Mouse (Mus musculus): Measurements from ENCODE around the gene Nog. TPM values are rescaled to one million over a fixed set of nuclear protein-coding genes. Genes with fewer than 3 reads are reported as not detected.

Nog gene
- total and polyA plus RNA-seq, 3 experiments, result not detected

GRCm38 (mm10) chr11:89299784-89300775, 2.1 kb downstream of the Nog start:
- no peaks in the 10 kb centered on the region for H3K27me3 ChIP-seq (replicated peaks)
- H3K27ac ChIP-seq (ENCODE audit: insufficient read depth, low read depth), result no peak overlapping the region
- in situ Hi-C loops (cut with MboI; ENCODE audit: low pct_ligation_motif_present, low pct_unique_long_range_greater_than_20kb, low sequenced_read_pairs), result loop anchor here (5.0 to 10.0 kb wide), 3 partner anchors 138 to 305 kb away; partner anchors contain the start of gene Trim25
- no peak for DNase-seq (ENCODE audit: extremely low read depth)
- no peak overlapping the region for H3K4me3 ChIP-seq (replicated peaks in 1 of 3; ENCODE audit: low read depth in 2 of 3, low read length in 2 of 3, poor library complexity in 1 of 3)
- no peak for TF ChIP-seq POLR2AphosphoS2 (IDR thresholded peaks at IDR 0.05; ENCODE audit: low read depth, low read length)
- no peak for TF ChIP-seq CTCF (conservative IDR thresholded peaks at IDR 0.05 in 1 of 2, IDR thresholded peaks at IDR 0.05 in 1 of 2; ENCODE audit: low read depth in 2 of 2, low read length in 2 of 2)
- TF ChIP-seq ZMIZ1 (IDR thresholded peaks at IDR 0.05; ENCODE audit: low read depth, low read length), result no peak
- no peak for TF ChIP-seq RCOR1 (conservative IDR thresholded peaks at IDR 0.05; ENCODE audit: low read depth, low read length)
- no peak for TF ChIP-seq E2F4 (IDR thresholded peaks at IDR 0.05; ENCODE audit: insufficient replicate concordance, low read depth, low read length)
- TF ChIP-seq EP300 (IDR thresholded peaks at IDR 0.05; ENCODE audit: low read length), result no peak
- no peak for TF ChIP-seq TCF12 (IDR thresholded peaks at IDR 0.05; ENCODE audit: low read depth, low read length)
- TF ChIP-seq USF2 (conservative IDR thresholded peaks at IDR 0.05; ENCODE audit: low read depth, low read length), result no peak
- no peak for TF ChIP-seq ZNF384 (IDR thresholded peaks at IDR 0.05; ENCODE audit: low read depth, low read length)
- no peak for TF ChIP-seq TBP (conservative IDR thresholded peaks at IDR 0.05; ENCODE audit: low read depth, low read length)
- no peak for TF ChIP-seq JUND (conservative IDR thresholded peaks at IDR 0.05; ENCODE audit: low read depth, low read length)
- TF ChIP-seq NELFE (IDR thresholded peaks at IDR 0.05; ENCODE audit: low read depth, low read length), result no peak
- TF ChIP-seq IRF4 (IDR thresholded peaks at IDR 0.05; ENCODE audit: low read depth, low read length), result no peak
- TF ChIP-seq CHD1 (IDR thresholded peaks at IDR 0.05; ENCODE audit: low read depth, low read length), result no peak
- H3K4me1 ChIP-seq (ENCODE audit: control insufficient read depth in 1 of 2, insufficient read depth in 2 of 2), result no peaks in the 10 kb centered on the region
- H3K9me3 ChIP-seq (replicated peaks; ENCODE audit: low read length), result peaks cover 14% of the 10 kb centered on the region
- no peak overlapping the region for H3K4me2 ChIP-seq (ENCODE audit: insufficient read depth, low read depth, poor library complexity, severe bottlenecking)
- H3K9ac ChIP-seq (ENCODE audit: insufficient read depth, low read depth), result no peak overlapping the region
- no peaks in the 10 kb centered on the region for H3K79me2 ChIP-seq (replicated peaks; ENCODE audit: control insufficient read depth, extremely low read depth, insufficient read depth, poor library complexity, severe bottlenecking)
- H3K36me3 ChIP-seq (replicated peaks in 1 of 2; ENCODE audit: control insufficient read depth in 1 of 2, insufficient read depth in 1 of 2, low read length in 1 of 2), result no peaks in the 10 kb centered on the region
- dilution Hi-C loops (cut with MboI; ENCODE audit: extremely low pct_ligation_motif_present, extremely low pct_unique_long_range_greater_than_20kb, low sequenced_read_pairs), result no loop called here

DNA sequence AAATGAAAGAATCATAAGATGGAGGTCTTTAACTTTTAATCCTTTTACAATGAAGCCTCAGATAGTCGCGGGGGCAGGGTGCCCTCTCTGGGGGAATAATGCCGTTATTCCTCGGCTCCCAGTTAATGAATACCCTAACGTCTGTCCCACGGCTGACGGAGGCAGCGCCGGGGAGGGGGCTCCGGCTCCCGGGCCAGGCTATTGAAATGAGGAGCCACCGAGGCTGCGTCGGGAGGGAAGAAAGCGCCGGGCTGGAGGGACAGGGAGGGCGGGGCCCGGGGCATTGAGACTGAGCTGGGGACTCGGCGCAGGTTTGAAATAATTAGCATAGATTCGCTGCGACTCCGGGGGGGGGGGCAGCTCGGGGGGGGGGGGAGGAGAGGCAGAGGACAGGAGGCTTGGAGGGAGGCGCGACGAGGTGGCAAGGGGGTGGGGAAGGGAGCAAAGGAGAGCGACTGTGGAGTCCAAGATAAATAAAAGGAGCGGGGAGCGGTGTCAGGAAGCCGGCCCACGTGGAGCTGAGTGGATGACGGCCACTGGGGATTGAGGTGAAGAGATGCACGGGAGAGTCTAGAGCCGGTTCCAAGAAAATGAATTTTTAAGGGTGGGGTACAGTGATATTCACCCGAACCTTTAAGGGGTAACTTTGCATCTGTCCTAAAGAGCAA, 2.9 kb downstream of the Nog start:
- no peak for DNase-seq (ENCODE audit: extremely low read depth)
- H3K36me3 ChIP-seq (replicated peaks in 1 of 2; ENCODE audit: control insufficient read depth in 1 of 2, insufficient read depth in 1 of 2, low read length in 1 of 2), result no peaks in the 10 kb centered on the region
- H3K27me3 ChIP-seq (replicated peaks), result no peaks in the 10 kb centered on the region
- no peak overlapping the region for H3K4me3 ChIP-seq (replicated peaks in 1 of 3; ENCODE audit: low read depth in 2 of 3, low read length in 2 of 3, poor library complexity in 1 of 3)
- no peak overlapping the region for H3K27ac ChIP-seq (ENCODE audit: insufficient read depth, low read depth)
- dilution Hi-C loops (cut with MboI; ENCODE audit: extremely low pct_ligation_motif_present, extremely low pct_unique_long_range_greater_than_20kb, low sequenced_read_pairs) (no loop called here), in situ Hi-C loops (cut with MboI; ENCODE audit: low pct_ligation_motif_present, low pct_unique_long_range_greater_than_20kb, low sequenced_read_pairs) (no loop called here)
- no peaks in the 10 kb centered on the region for H3K4me1 ChIP-seq (ENCODE audit: control insufficient read depth in 1 of 2, insufficient read depth in 2 of 2)
- H3K9ac ChIP-seq (ENCODE audit: insufficient read depth, low read depth), result no peak overlapping the region
- TF ChIP-seq HCFC1 (IDR thresholded peaks at IDR 0.05; ENCODE audit: low read depth, low read length) (no peak), ZC3H11A (IDR thresholded peaks at IDR 0.05; ENCODE audit: low read depth, low read length) (no peak), IRF4 (IDR thresholded peaks at IDR 0.05; ENCODE audit: low read depth, low read length) (no peak), MAFK (IDR thresholded peaks at IDR 0.05; ENCODE audit: insufficient replicate concordance, low read length) (no peak), TBP (conservative IDR thresholded peaks at IDR 0.05; ENCODE audit: low read depth, low read length) (no peak), SMC3 (IDR thresholded peaks at IDR 0.05; ENCODE audit: low read depth, low read length) (no peak), ELF1 (IDR thresholded peaks at IDR 0.05; ENCODE audit: low read depth, low read length) (no peak), CTCF (conservative IDR thresholded peaks at IDR 0.05 in 1 of 2, IDR thresholded peaks at IDR 0.05 in 1 of 2; ENCODE audit: low read depth in 2 of 2, low read length in 2 of 2) (no peak), USF2 (conservative IDR thresholded peaks at IDR 0.05; ENCODE audit: low read depth, low read length) (no peak), SIN3A (IDR thresholded peaks at IDR 0.05; ENCODE audit: low read length) (no peak), PAX5 (IDR thresholded peaks at IDR 0.05; ENCODE audit: low read length) (no peak), MXI1 (IDR thresholded peaks at IDR 0.05; ENCODE audit: low read depth, low read length) (no peak), RCOR1 (conservative IDR thresholded peaks at IDR 0.05; ENCODE audit: low read depth, low read length) (no peak), POLR2A (IDR thresholded peaks at IDR 0.05; ENCODE audit: low read depth, low read length) (no peak), MEF2A (IDR thresholded peaks at IDR 0.05; ENCODE audit: borderline replicate concordance, low read depth, low read length) (no peak), BHLHE40 (IDR thresholded peaks at IDR 0.05; ENCODE audit: low read depth, low read length) (no peak), ETS1 (conservative IDR thresholded peaks at IDR 0.05; ENCODE audit: low read depth, low read length) (no peak), ZKSCAN1 (IDR thresholded peaks at IDR 0.05; ENCODE audit: borderline replicate concordance, low read depth, low read length) (no peak), JUND (conservative IDR thresholded peaks at IDR 0.05; ENCODE audit: low read depth, low read length) (no peak)
- no peaks in the 10 kb centered on the region for H3K79me2 ChIP-seq (replicated peaks; ENCODE audit: control insufficient read depth, extremely low read depth, insufficient read depth, poor library complexity, severe bottlenecking)
- peak overlapping the region; percentile 83 for H3K4me2 ChIP-seq (ENCODE audit: insufficient read depth, low read depth, poor library complexity, severe bottlenecking)
- H3K9me3 ChIP-seq (replicated peaks; ENCODE audit: low read length), result peaks cover 14% of the 10 kb centered on the region
